Mouse (Mus musculus): ENCODE results near the gene 2210010C04Rik. TPM values are rescaled to one million over a fixed set of nuclear protein-coding genes. Genes with fewer than 3 reads are reported as not detected.

2210010C04Rik gene
- polyA plus RNA-seq, 1 experiment from 2014 or later: not detected

GRCm38 (mm10) chr6:41047961-41048360 is 12.7 kb upstream of the 2210010C04Rik start:
- whole genome bisulfite sequencing: 91% methylated on average over 1 of the region's 1 CpGs
- no peak for ATAC-seq (ENCODE audit: low FRiP score, low read depth)

DNA sequence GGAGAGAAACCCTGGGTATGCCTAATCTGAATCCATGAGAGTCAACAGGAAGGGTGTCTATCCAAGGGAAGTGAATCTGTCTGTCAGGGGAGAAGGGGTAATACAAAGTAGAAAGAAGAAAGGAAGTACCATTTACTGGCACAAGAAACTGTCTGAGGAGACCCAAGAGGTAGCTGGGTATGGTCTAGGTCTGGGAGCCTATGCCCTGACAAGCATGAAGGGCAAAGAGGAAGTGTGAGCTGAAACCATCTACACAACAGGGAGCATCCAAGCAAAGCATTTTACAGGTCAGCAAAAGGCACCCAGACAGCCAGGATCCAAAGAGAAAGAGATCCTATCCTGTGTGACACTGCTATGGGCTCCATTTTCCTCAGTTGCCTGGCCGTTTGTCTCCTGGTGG is 11.9 kb upstream of the 2210010C04Rik start:
- H3K4me2 ChIP-seq: no peak overlapping the region
- WGBS: 89% methylated on average over 1 of the region's 1 CpGs
- no peaks in the 10 kb centered on the region for H3K27me3 ChIP-seq
- H3K9me3 ChIP-seq: no peaks in the 10 kb centered on the region
- H3K4me1 ChIP-seq (replicated peaks): no peaks in the 10 kb centered on the region
- H3K9ac ChIP-seq: no peak overlapping the region
- H3K27ac ChIP-seq (replicated peaks): no peak overlapping the region
- H3K4me3 ChIP-seq: no peak overlapping the region
- H3K36me3 ChIP-seq: no peaks in the 10 kb centered on the region
- ATAC-seq (ENCODE audit: low FRiP score, low read depth): no peak

More at GRCm38 (mm10) chr6:41047961-41048360, 12.7 kb upstream of the 2210010C04Rik start:
- H3K9me3 ChIP-seq: no peaks in the 10 kb centered on the region
- H3K4me3 ChIP-seq: no peak overlapping the region
- H3K4me1 ChIP-seq (replicated peaks): no peaks in the 10 kb centered on the region
- H3K9ac ChIP-seq: no peak overlapping the region
- H3K4me2 ChIP-seq: no peak overlapping the region
- H3K27ac ChIP-seq (replicated peaks): no peak overlapping the region
- H3K36me3 ChIP-seq: no peaks in the 10 kb centered on the region
- H3K27me3 ChIP-seq: no peaks in the 10 kb centered on the region

- no peaks in the 10 kb centered on the region for H3K36me3 ChIP-seq
- WGBS: 70% methylated on average over 2 of the region's 2 CpGs
- no peak overlapping the region for H3K4me3 ChIP-seq
- H3K9me3 ChIP-seq: no peaks in the 10 kb centered on the region
- H3K27ac ChIP-seq (replicated peaks): no peak overlapping the region
- H3K9ac ChIP-seq: no peak overlapping the region
- no peak overlapping the region for H3K4me2 ChIP-seq
- no peaks in the 10 kb centered on the region for H3K4me1 ChIP-seq (replicated peaks)
- no peak for ATAC-seq (ENCODE audit: low FRiP score, low read depth)
- no peaks in the 10 kb centered on the region for H3K27me3 ChIP-seq
These were observed 11.2 kb upstream of the 2210010C04Rik start for GRCm38 (mm10) chr6:41046553-41046952.

DNA sequence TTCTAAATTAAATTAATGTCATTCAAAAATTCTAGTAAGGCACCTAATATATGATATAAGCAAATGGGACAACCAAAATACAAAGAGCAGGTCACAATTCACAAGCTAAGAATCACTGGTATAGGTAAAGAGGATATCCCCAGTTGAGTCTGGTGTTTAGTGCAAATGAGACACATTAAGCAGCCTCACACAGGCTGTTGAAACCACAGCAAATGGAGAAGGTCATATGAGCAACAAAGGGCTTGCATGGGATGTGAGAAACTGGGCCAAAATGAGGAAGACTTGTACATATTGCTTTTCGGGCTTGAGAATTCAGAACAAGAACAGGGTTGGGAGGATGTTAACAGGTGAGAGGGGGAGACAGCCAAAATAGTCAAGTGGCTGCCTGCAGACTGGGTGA is 9.4 kb upstream of the 2210010C04Rik start:
- H3K9me3 ChIP-seq: no peaks in the 10 kb centered on the region
- H3K4me1 ChIP-seq (replicated peaks): no peaks in the 10 kb centered on the region
- no peak overlapping the region for H3K4me2 ChIP-seq
- no peaks in the 10 kb centered on the region for H3K36me3 ChIP-seq
- ATAC-seq (ENCODE audit: low FRiP score, low read depth): no peak
- H3K27me3 ChIP-seq: no peaks in the 10 kb centered on the region
- no peak overlapping the region for H3K9ac ChIP-seq
- 87% methylated on average over 1 of the region's 1 CpGs for WGBS
- no peak overlapping the region for H3K4me3 ChIP-seq
- no peak overlapping the region for H3K27ac ChIP-seq (replicated peaks)

DNA sequence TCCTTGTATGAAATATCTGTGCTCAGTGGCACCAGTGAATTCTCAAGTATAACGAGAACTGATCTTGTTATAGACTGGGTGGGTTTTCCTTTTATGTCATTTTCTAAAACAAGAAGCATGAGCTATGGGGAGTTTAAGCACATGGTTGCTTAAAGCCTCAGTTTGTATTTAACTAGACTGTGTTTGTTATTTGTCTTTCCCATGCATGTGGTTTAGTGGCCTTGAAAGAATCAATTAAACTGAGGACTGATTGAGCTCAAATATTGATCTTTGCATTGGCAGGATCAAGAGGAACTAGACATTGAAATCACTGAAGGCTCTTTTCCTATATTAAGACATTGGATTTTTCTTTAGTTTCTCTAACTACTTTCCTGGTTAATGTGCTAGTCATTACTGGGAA is 9.0 kb upstream of the 2210010C04Rik start:
- Histone ChIP-seq H3K36me3 (no peaks in the 10 kb centered on the region), H3K9ac (no peak overlapping the region), H3K4me3 (no peak overlapping the region), H3K27me3 (no peaks in the 10 kb centered on the region), H3K4me2 (no peak overlapping the region), H3K9me3 (no peaks in the 10 kb centered on the region), H3K27ac (replicated peaks) (no peak overlapping the region), H3K4me1 (replicated peaks) (no peaks in the 10 kb centered on the region)
- ATAC-seq (ENCODE audit: low FRiP score, low read depth): no peak
- 90% methylated on average over 1 of the region's 1 CpGs for WGBS

DNA sequence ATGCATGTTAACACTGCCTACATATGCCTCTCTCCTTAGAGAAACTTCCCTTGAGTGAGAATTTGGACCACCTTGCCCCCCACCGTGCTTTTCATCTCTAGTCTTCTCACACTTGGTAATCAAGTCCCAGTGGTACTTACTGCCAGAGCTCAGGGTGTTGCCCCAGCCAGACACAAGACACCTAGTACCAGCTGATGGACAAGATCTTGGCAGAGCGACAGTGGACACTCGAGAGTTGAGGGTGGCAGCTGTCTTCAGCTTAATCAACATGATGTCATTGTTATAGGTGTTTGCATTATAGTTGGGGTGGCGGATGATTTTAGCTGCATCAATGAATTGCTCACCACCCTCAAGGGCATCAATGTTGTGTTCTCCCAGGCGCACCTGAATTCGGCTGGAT is 2.5 kb downstream of the 2210010C04Rik start:
- Histone ChIP-seq H3K4me2 (no peak overlapping the region), H3K9ac (no peak overlapping the region), H3K4me1 (replicated peaks) (no peaks in the 10 kb centered on the region), H3K9me3 (no peaks in the 10 kb centered on the region), H3K36me3 (no peaks in the 10 kb centered on the region), H3K4me3 (no peak overlapping the region), H3K27ac (replicated peaks) (no peak overlapping the region), H3K27me3 (no peaks in the 10 kb centered on the region)
- no peak for ATAC-seq (ENCODE audit: low FRiP score, low read depth)
- 83% methylated on average over 6 of the region's 6 CpGs for WGBS

DNA sequence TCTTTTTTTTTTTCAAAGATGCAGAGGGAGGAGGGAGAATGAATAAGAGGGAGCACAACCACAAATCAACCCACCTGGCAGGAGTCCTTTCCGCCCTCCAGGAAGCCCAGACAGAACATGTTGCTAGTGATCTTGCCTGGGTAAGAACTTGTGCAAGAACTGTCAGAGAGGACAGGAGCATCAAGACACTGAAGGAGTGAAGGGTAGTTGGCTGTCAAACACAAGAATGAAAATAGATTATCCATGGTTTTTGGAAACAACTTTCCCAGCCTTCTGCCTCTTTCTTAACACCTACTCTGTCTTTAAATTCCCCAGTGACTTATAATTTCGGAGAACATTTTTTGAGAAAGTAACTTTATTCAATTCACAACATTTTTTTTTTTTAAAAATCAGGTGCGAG is 3.1 kb downstream of the 2210010C04Rik start:
- no peaks in the 10 kb centered on the region for H3K27me3 ChIP-seq
- no peaks in the 10 kb centered on the region for H3K4me1 ChIP-seq (replicated peaks)
- no peak for ATAC-seq (ENCODE audit: low FRiP score, low read depth)
- H3K4me3 ChIP-seq: no peak overlapping the region
- no peak overlapping the region for H3K9ac ChIP-seq
- no peak overlapping the region for H3K4me2 ChIP-seq
- WGBS: 85% methylated on average over 3 of the region's 3 CpGs
- H3K36me3 ChIP-seq: no peaks in the 10 kb centered on the region
- H3K9me3 ChIP-seq: no peaks in the 10 kb centered on the region
- H3K27ac ChIP-seq (replicated peaks): no peak overlapping the region

GRCm38 (mm10) chr6:41030821-41031220 is 4.5 kb downstream of the 2210010C04Rik start:
- ATAC-seq (ENCODE audit: low FRiP score, low read depth): no peak
- Histone ChIP-seq H3K4me2 (no peak overlapping the region), H3K4me3 (no peak overlapping the region), H3K36me3 (no peaks in the 10 kb centered on the region), H3K4me1 (replicated peaks) (no peaks in the 10 kb centered on the region), H3K9me3 (no peaks in the 10 kb centered on the region), H3K27ac (replicated peaks) (no peak overlapping the region), H3K9ac (no peak overlapping the region), H3K27me3 (no peaks in the 10 kb centered on the region)
- 89% methylated on average over 3 of the region's 3 CpGs for WGBS

GRCm38 (mm10) chr6:41027053-41027452 is 8.3 kb downstream of the 2210010C04Rik start:
- Histone ChIP-seq H3K4me2 (no peak overlapping the region), H3K27me3 (no peaks in the 10 kb centered on the region), H3K27ac (replicated peaks) (no peak overlapping the region), H3K4me3 (no peak overlapping the region), H3K36me3 (no peaks in the 10 kb centered on the region), H3K9ac (no peak overlapping the region), H3K9me3 (no peaks in the 10 kb centered on the region), H3K4me1 (replicated peaks) (no peaks in the 10 kb centered on the region)
- no peak for ATAC-seq (ENCODE audit: low FRiP score, low read depth)
- WGBS: 44% methylated on average over 2 of the region's 2 CpGs

GRCm38 (mm10) chr6:41025873-41026650 is 9.2 kb downstream of the 2210010C04Rik start:
- Histone ChIP-seq H3K4me1 (replicated peaks) (no peaks in the 10 kb centered on the region), H3K36me3 (no peaks in the 10 kb centered on the region), H3K4me2 (no peak overlapping the region), H3K4me3 (no peak overlapping the region), H3K9ac (no peak overlapping the region), H3K27ac (replicated peaks) (no peak overlapping the region), H3K27me3 (no peaks in the 10 kb centered on the region), H3K9me3 (no peaks in the 10 kb centered on the region)
- WGBS: 70% methylated on average over 2 of the region's 2 CpGs
- no peak for ATAC-seq (ENCODE audit: low FRiP score, low read depth)

DNA sequence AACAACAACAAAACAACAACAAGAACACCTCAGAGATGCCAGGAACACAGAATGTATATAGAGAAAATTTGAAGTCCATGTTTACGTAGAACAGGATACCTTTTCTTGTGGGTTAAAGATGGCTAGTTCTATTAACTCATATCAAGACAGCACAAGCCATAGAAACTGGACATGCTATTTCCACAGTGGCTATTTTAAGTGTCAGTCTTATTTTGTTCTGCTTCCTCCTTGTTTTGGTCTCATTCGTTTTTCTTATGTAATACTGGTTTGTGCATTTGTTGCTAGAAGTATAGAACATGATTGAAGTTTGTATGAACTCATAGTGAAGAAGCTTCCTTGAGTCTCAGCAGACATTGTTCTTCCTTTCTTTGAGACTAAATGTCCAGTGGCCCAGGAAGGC is 16.2 kb downstream of the 2210010C04Rik start:
- no peaks in the 10 kb centered on the region for H3K9me3 ChIP-seq
- H3K36me3 ChIP-seq: no peaks in the 10 kb centered on the region
- WGBS: 88% methylated on average over 2 of the region's 2 CpGs
- H3K4me3 ChIP-seq: no peak overlapping the region
- H3K27me3 ChIP-seq: no peaks in the 10 kb centered on the region
- no peak overlapping the region for H3K4me2 ChIP-seq
- H3K27ac ChIP-seq (replicated peaks): no peak overlapping the region
- H3K9ac ChIP-seq: no peak overlapping the region
- ATAC-seq (ENCODE audit: low FRiP score, low read depth): no peak
- H3K4me1 ChIP-seq (replicated peaks): no peaks in the 10 kb centered on the region

DNA sequence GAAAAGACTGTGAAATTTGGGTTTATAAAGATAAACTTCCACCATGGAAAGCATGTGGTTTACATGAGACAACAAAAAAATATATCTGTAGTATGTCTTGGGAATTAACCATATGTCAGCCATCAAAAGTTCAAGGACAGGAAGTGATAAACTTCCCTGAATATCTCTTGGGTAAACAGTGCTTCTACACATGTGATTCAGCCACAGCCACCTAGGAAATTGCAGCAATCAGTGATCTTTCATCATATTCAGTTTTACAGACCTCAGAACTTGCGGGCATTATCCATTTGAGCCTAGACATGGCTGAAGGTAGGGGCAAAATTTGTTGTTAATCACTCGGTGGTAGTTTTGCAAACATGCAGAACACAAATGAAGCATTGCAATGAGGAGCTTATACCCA is 16.7 kb downstream of the 2210010C04Rik start:
- Histone ChIP-seq H3K27ac (replicated peaks) (no peak overlapping the region), H3K4me2 (no peak overlapping the region), H3K4me1 (replicated peaks) (no peaks in the 10 kb centered on the region), H3K36me3 (no peaks in the 10 kb centered on the region), H3K9me3 (no peaks in the 10 kb centered on the region), H3K4me3 (no peak overlapping the region), H3K9ac (no peak overlapping the region), H3K27me3 (no peaks in the 10 kb centered on the region)
- 83% methylated on average over 2 of the region's 2 CpGs for WGBS
- no peak for ATAC-seq (ENCODE audit: low FRiP score, low read depth)

- no peak for ATAC-seq (ENCODE audit: low FRiP score, low read depth)
- no peaks in the 10 kb centered on the region for H3K36me3 ChIP-seq
- H3K9ac ChIP-seq: no peak overlapping the region
- no peaks in the 10 kb centered on the region for H3K4me1 ChIP-seq (replicated peaks)
- H3K9me3 ChIP-seq: no peaks in the 10 kb centered on the region
- no peak overlapping the region for H3K4me2 ChIP-seq
- 60% methylated on average over 4 of the region's 4 CpGs for WGBS
- no peak overlapping the region for H3K27ac ChIP-seq (replicated peaks)
- no peak overlapping the region for H3K4me3 ChIP-seq
- no peaks in the 10 kb centered on the region for H3K27me3 ChIP-seq
These were observed 20.2 kb downstream of the 2210010C04Rik start for GRCm38 (mm10) chr6:41015065-41015464.
